Mouse (Mus musculus) CH12.LX (cell line): ENCODE results near the gene Snw1. TPM values are rescaled to one million over a fixed set of nuclear protein-coding genes. Genes with fewer than 3 reads are reported as not detected.

Source experiments
- DNase-seq: peaks from one replicate; pipeline ENCODE4 v3.0.0-alpha.2; 2013; ENCODE audit errors: extremely low read depth
- H3K27ac ChIP-seq: 2 replicates; pipeline ENCODE4 v1.5.1; 2012; ENCODE audit warnings: low read depth, mild to moderate bottlenecking, control low read depth, moderate library complexity; ENCODE audit not compliant: insufficient read depth
- H3K27me3 ChIP-seq: replicated peaks from 2 replicates; pipeline ENCODE3; 2012; ENCODE audit warnings: inconsistent platforms
- H3K36me3 ChIP-seq, 2 experiments: replicated peaks in 1 of 2; 2 replicates each; pipeline versions ENCODE3 to v1.6.1; 2012; ENCODE audit warnings: inconsistent platforms in 1 of 2, low read length in 1 of 2, mild to moderate bottlenecking in 1 of 2, mixed read lengths in 1 of 2, moderate library complexity in 1 of 2; ENCODE audit not compliant: control insufficient read depth in 1 of 2, insufficient read depth in 1 of 2
- H3K4me1 ChIP-seq, 2 experiments: 2 replicates each; pipeline ENCODE4 v1.6.1; 2012; ENCODE audit warnings: inconsistent platforms in 1 of 2, moderate library complexity in 1 of 2; ENCODE audit not compliant: insufficient read depth in 2 of 2, control insufficient read depth in 1 of 2
- H3K4me2 ChIP-seq: 2 replicates; pipeline ENCODE4 v1.6.1; 2012; ENCODE audit warnings: low read depth, mild to moderate bottlenecking, control low read depth; ENCODE audit not compliant: poor library complexity, insufficient read depth, severe bottlenecking
- H3K4me3 ChIP-seq, 3 experiments: fragments of 150-350 bp in 1 of 3; sonication (generic) in 1 of 3; replicated peaks in 1 of 3; 2 replicates each; pipeline versions ENCODE3 to v1.5.1; 2011 to 2012; ENCODE audit warnings: low read depth in 2 of 3, low read length in 2 of 3, mild to moderate bottlenecking in 2 of 3, moderate library complexity in 2 of 3, control low read depth in 1 of 3, improper control_type of control experiment in 1 of 3, inconsistent platforms in 1 of 3, mixed read lengths in 1 of 3; ENCODE audit not compliant: poor library complexity in 1 of 3
- H3K79me2 ChIP-seq: replicated peaks from 2 replicates; pipeline ENCODE4 v1.6.1; 2012; ENCODE audit warnings: mild to moderate bottlenecking, moderate library complexity; ENCODE audit not compliant: control insufficient read depth, poor library complexity, insufficient read depth, severe bottlenecking; ENCODE audit errors: extremely low read depth
- H3K9ac ChIP-seq: 2 replicates; pipeline ENCODE4 v1.6.1; 2012; ENCODE audit warnings: low read depth, mild to moderate bottlenecking, control low read depth, moderate library complexity; ENCODE audit not compliant: insufficient read depth
- H3K9me3 ChIP-seq: replicated peaks from 2 replicates; pipeline ENCODE3; 2012; ENCODE audit warnings: low read length, inconsistent platforms, mixed read lengths
- CHD1 ChIP-seq: IDR thresholded peaks from 2 replicates; pipeline ENCODE4 v1.6.1; 2012; ENCODE audit warnings: low read depth, low read length, improper control_type of control experiment, inconsistent platforms
- CTCF ChIP-seq, 2 experiments: IDR thresholded peaks in 1 of 2; conservative IDR thresholded peaks in 1 of 2; 2 replicates each; pipeline ENCODE4 v1.5.1; 2011 to 2012; ENCODE audit warnings: low read depth in 2 of 2, low read length in 2 of 2, improper control_type of control experiment in 1 of 2, inconsistent platforms in 1 of 2, mild to moderate bottlenecking in 1 of 2, moderate library complexity in 1 of 2
- E2F4 ChIP-seq: IDR thresholded peaks from 2 replicates; pipeline ENCODE4 v1.6.1; 2011; ENCODE audit warnings: low read depth, low read length, improper control_type of control experiment; ENCODE audit not compliant: insufficient replicate concordance
- EP300 ChIP-seq: IDR thresholded peaks from 2 replicates; pipeline ENCODE4 v1.6.1; 2011; ENCODE audit warnings: low read length, improper control_type of control experiment
- ETS1 ChIP-seq: conservative IDR thresholded peaks from 2 replicates; pipeline ENCODE4 v1.6.1; 2012; ENCODE audit warnings: low read depth, mild to moderate bottlenecking, inconsistent platforms, low read length, improper control_type of control experiment, moderate library complexity
- HCFC1 ChIP-seq: IDR thresholded peaks from 2 replicates; pipeline ENCODE4 v1.6.1; 2012; ENCODE audit warnings: low read depth, mild to moderate bottlenecking, inconsistent platforms, low read length, improper control_type of control experiment
- MAFK ChIP-seq: IDR thresholded peaks from 2 replicates; pipeline ENCODE4 v1.6.1; 2011; ENCODE audit warnings: low read length, improper control_type of control experiment; ENCODE audit not compliant: insufficient replicate concordance
- MAX ChIP-seq: IDR thresholded peaks from 2 replicates; pipeline ENCODE4 v1.6.1; 2011; ENCODE audit warnings: low read length, improper control_type of control experiment
- MEF2A ChIP-seq: IDR thresholded peaks from 2 replicates; pipeline ENCODE4 v1.6.1; 2014; ENCODE audit warnings: low read depth, mild to moderate bottlenecking, inconsistent platforms, low read length, improper control_type of control experiment, borderline replicate concordance
- PAX5 ChIP-seq: IDR thresholded peaks from 2 replicates; pipeline ENCODE4 v1.6.1; 2012; ENCODE audit warnings: low read length, inconsistent platforms, mixed read lengths
- POLR2A ChIP-seq: IDR thresholded peaks from 2 replicates; pipeline ENCODE4 v1.6.1; 2011; ENCODE audit warnings: low read depth, mild to moderate bottlenecking, improper control_type of control experiment, low read length
- RAD21 ChIP-seq: IDR thresholded peaks from 2 replicates; pipeline ENCODE4 v1.6.1; 2011; ENCODE audit warnings: low read depth, mild to moderate bottlenecking, low read length, improper control_type of control experiment, moderate library complexity
- SIN3A ChIP-seq: IDR thresholded peaks from 2 replicates; pipeline ENCODE4 v1.6.1; 2012; ENCODE audit warnings: low read length, improper control_type of control experiment, inconsistent platforms
- SMC3 ChIP-seq: IDR thresholded peaks from 2 replicates; pipeline ENCODE4 v1.6.1; 2011; ENCODE audit warnings: low read depth, low read length, improper control_type of control experiment
- TBP ChIP-seq: conservative IDR thresholded peaks from 2 replicates; pipeline ENCODE4 v1.6.1; 2011; ENCODE audit warnings: low read depth, low read length, improper control_type of control experiment
- ZC3H11A ChIP-seq: IDR thresholded peaks from 2 replicates; pipeline ENCODE4 v1.6.1; 2012; ENCODE audit warnings: low read depth, mild to moderate bottlenecking, inconsistent platforms, low read length, improper control_type of control experiment
- dilution Hi-C: fragments of 300-500 bp; cut with MboI; formaldehyde crosslinking; loops from 2 replicates; pipeline ENCODE4 v1.14.3; 2020; ENCODE audit warnings: low sequenced_read_pairs; ENCODE audit not compliant: extremely low pct_unique_long_range_greater_than_20kb, extremely low pct_ligation_motif_present
- in situ Hi-C: fragments of 300-500 bp; cut with MboI; formaldehyde crosslinking; loops from 3 replicates; pipeline ENCODE4 v1.14.3; 2019; ENCODE audit warnings: low sequenced_read_pairs, low pct_ligation_motif_present, low pct_unique_long_range_greater_than_20kb, mixed read lengths
- polyA plus RNA-seq: library from polyadenylated mRNA; unstranded; fragments of >175 nt; gene quantifications from 2 replicates; pipeline ENCODE4 v1.2.1, GENCODE M21; 2012; ENCODE audit warnings: low read depth; ENCODE audit not compliant: insufficient read length
- total RNA-seq, 2 experiments: library from RNA; depleted of rRNA; stranded (reverse); fragments of 300-350 nt in 1 of 2; fragments of >200 nt in 1 of 2; gene quantifications; 2 replicates each; pipeline ENCODE4 v1.2.3; 2012 to 2014

The Snw1 gene
- total and polyA plus RNA-seq, 3 experiments, result 78.0 to 116 (median 96.8) TPM

- H3K4me1 ChIP-seq, result peaks cover 3 to 10% of the 10 kb centered on the region in 2 experiments
- H3K27me3 ChIP-seq, result no peaks in the 10 kb centered on the region
- dilution Hi-C loops, result no loop called here
- H3K4me3 ChIP-seq, result no peak overlapping the region
- in situ Hi-C loops, result no loop called here
- H3K27ac ChIP-seq, result no peak overlapping the region
- peak; percentile 57 for DNase-seq
- peaks cover 0 to 5% of the 10 kb centered on the region in 2 experiments for H3K36me3 ChIP-seq
- TF ChIP-seq MEF2A (no peak), TBP (no peak), PAX5 (no peak), CHD1 (no peak), EP300 (no peak), SMC3 (peak; percentile 44), MAX (no peak), E2F4 (no peak), HCFC1 (no peak), ZC3H11A (no peak), CTCF (conservative IDR thresholded peaks at IDR 0.05 in 1 of 2, IDR thresholded peaks at IDR 0.05 in 1 of 2; ENCODE audit: low read depth in 2 of 2, low read length in 2 of 2) (peak; percentile 80 to 92), MAFK (no peak), SIN3A (no peak), RAD21 (peak; percentile 79), ETS1 (no peak), POLR2A (no peak)
- TF ChIP-seq, all 38 proteins: peak for 3
- Histone ChIP-seq H3K4me2 (no peak overlapping the region), H3K9me3 (peaks cover 5% of the 10 kb centered on the region), H3K79me2 (no peaks in the 10 kb centered on the region), H3K9ac (no peak overlapping the region)
Measured at GRCm38 (mm10) chr12:87413179-87413790, 58.8 kb downstream of the Snw1 start.

GRCm38 (mm10) chr12:87410999-87411398 lies 61.1 kb downstream of the Snw1 start:
- dilution Hi-C loops (no loop called here), in situ Hi-C loops (no loop called here)
- H3K27ac ChIP-seq, result no peak overlapping the region
- peaks cover 12 to 19% of the 10 kb centered on the region in 2 experiments for H3K4me1 ChIP-seq
- no peak for TF ChIP-seq SIN3A
- 0 out of 2 replicates have a peak, but pooled peaks have one; percentile 47 for TF ChIP-seq MAFK
- H3K4me3 ChIP-seq, result no peak overlapping the region
- no peaks in the 10 kb centered on the region for H3K9me3 ChIP-seq
- H3K79me2 ChIP-seq, result no peaks in the 10 kb centered on the region
- no peak for DNase-seq
- 0 out of 2 replicates have a peak overlapping the region, but pooled peaks have one; percentile 18 for H3K4me2 ChIP-seq
- H3K9ac ChIP-seq, result no peak overlapping the region
- H3K36me3 ChIP-seq, result no peaks in the 10 kb centered on the region
- no peaks in the 10 kb centered on the region for H3K27me3 ChIP-seq
